Mouse (Mus musculus) forebrain, embryonic 13.5 days (tissue): ENCODE measurements around the gene Sos2. TPM values are rescaled to one million over a fixed set of nuclear protein-coding genes. Genes with fewer than 3 reads are reported as not detected.

Experiments used
- ATAC-seq: fragments of 200-750 bp; cut with Nextera tagmentation; 2 replicates; pipeline ENCODE4 v1.8.0; 2017
- H3K27ac ChIP-seq: fragments of 300-500 bp; sonication (generic); 2 replicates; pipeline ENCODE4 v1.5.1; 2015; ENCODE audit warnings: inconsistent platforms, mild to moderate bottlenecking, moderate library complexity
- H3K27me3 ChIP-seq: fragments of 300-500 bp; sonication (generic); 2 replicates; pipeline ENCODE4 v1.6.1; 2015; ENCODE audit warnings: mild to moderate bottlenecking, inconsistent platforms
- H3K36me3 ChIP-seq: fragments of 300-500 bp; sonication (generic); 2 replicates; pipeline ENCODE4 v1.6.1; 2015; ENCODE audit warnings: mild to moderate bottlenecking, inconsistent platforms; ENCODE audit not compliant: poor library complexity, severe bottlenecking
- H3K4me1 ChIP-seq: fragments of 300-500 bp; sonication (generic); 2 replicates; pipeline ENCODE4 v1.6.1; 2015; ENCODE audit warnings: inconsistent platforms
- H3K4me2 ChIP-seq: fragments of 300-500 bp; sonication (generic); 2 replicates; pipeline ENCODE4 v1.6.1; 2015; ENCODE audit warnings: inconsistent platforms, mild to moderate bottlenecking, moderate library complexity
- H3K4me3 ChIP-seq: fragments of 300-500 bp; sonication (generic); 2 replicates; pipeline ENCODE4 v1.5.1; 2015; ENCODE audit warnings: mild to moderate bottlenecking, inconsistent platforms
- H3K9ac ChIP-seq: fragments of 300-500 bp; sonication (generic); 2 replicates; pipeline ENCODE4 v1.6.1; 2015; ENCODE audit warnings: mild to moderate bottlenecking, inconsistent platforms
- H3K9me3 ChIP-seq: fragments of 300-500 bp; sonication (generic); replicated peaks from 2 replicates; pipeline ENCODE4 v1.6.1; 2016; ENCODE audit warnings: inconsistent platforms
- WGBS: fragments of 180-500 bp; shearing (Covaris S2); methylation state at CpG from one replicate; pipeline ENCODE4 v1.1.7; 2015; 5-methylcytosine and 5-hydroxymethylcytosine counted together
- polyA plus RNA-seq: library from polyadenylated mRNA; unstranded; fragments of >200 nt; fragmentation: Nextera tagmentation; extraction: Ambion mirVana; gene quantifications from 2 replicates; pipeline ENCODE4 v1.2.1, GENCODE M21; 2015

Gene Sos2
- polyA plus RNA-seq, 1 experiment from 2014 or later, result 9.9 TPM

DNA sequence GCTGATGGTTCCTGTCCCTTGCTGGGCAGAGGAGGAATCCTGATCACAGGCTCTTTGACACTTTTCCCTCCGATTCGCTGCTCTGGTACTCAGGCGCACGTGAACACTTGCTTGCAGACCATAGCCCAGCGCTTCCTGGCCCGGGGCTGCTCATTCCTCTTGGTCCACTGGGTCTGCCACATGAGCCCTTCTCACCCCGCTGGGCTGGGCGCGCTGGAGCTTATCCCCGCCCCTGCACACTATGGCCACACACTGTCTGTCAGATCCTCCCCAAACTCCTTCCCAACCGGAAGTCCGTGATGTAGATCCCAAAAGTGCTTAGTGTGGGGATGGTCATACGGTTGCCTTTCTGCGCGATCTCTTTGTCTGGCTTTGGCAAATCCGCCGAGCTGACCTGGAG is 11.8 kb upstream of the Sos2 start:
- H3K27me3 ChIP-seq, result no peaks in the 10 kb centered on the region
- H3K4me2 ChIP-seq, result no peak overlapping the region
- 80% methylated on average over 17 of the region's 17 CpGs for WGBS
- no peak overlapping the region for H3K9ac ChIP-seq
- no peaks in the 10 kb centered on the region for H3K4me1 ChIP-seq
- H3K36me3 ChIP-seq, result peaks cover 2% of the 10 kb centered on the region; the same call in 1 of the 2 replicates
- H3K27ac ChIP-seq, result no peak overlapping the region
- no peaks in the 10 kb centered on the region for H3K9me3 ChIP-seq
- H3K4me3 ChIP-seq, result no peak overlapping the region
- ATAC-seq, result no peak

DNA sequence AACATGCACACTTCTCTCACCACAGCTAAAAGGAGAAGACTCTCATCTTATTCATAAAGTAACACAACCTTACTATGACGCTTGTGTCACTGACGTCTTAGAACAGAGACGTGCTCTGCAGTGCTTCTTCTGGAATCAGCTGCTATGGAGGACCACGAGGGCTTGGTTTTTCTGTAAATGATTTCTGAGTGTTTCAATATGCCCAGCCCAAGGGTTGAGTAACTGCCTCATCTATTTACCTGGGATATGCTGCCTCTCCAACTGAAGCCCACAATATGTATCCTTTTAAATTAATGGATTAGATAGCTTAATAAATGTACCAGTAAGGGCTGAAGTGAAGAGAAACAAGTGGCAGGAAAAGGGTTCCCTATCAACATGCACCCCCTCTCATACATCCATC is 9.1 kb upstream of the Sos2 start:
- Histone ChIP-seq H3K27ac (no peak overlapping the region), H3K9me3 (no peaks in the 10 kb centered on the region), H3K4me2 (no peak overlapping the region), H3K27me3 (no peaks in the 10 kb centered on the region), H3K4me1 (no peaks in the 10 kb centered on the region), H3K36me3 (no peaks in the 10 kb centered on the region), H3K9ac (no peak overlapping the region), H3K4me3 (no peak overlapping the region)
- ATAC-seq, result no peak
- WGBS, result 96% methylated on average over 4 of the region's 4 CpGs

DNA sequence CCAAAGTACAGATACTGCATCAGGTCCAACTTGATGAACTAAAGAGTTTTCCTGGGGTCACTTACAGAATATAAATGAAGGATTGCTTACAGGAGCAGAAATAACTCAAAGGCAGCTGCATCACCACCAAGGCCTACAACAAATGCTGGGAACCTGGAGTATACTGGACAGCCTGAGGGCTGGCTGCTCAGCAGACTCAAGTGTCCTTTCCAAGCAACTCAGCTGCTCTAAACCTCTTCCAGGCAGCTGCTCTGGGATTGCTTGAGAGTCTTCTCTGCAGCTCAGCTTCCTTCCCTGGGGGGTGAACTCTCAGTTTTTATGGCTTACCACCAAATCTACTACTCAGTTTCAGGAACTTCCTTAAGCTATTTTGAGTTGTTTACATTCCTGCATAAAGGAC is 7.4 kb upstream of the Sos2 start:
- ATAC-seq, result no peak
- Histone ChIP-seq H3K27ac (no peak overlapping the region), H3K9ac (no peak overlapping the region), H3K9me3 (no peaks in the 10 kb centered on the region), H3K4me3 (no peak overlapping the region), H3K4me2 (no peak overlapping the region), H3K36me3 (no peaks in the 10 kb centered on the region), H3K4me1 (no peaks in the 10 kb centered on the region), H3K27me3 (no peaks in the 10 kb centered on the region)

DNA sequence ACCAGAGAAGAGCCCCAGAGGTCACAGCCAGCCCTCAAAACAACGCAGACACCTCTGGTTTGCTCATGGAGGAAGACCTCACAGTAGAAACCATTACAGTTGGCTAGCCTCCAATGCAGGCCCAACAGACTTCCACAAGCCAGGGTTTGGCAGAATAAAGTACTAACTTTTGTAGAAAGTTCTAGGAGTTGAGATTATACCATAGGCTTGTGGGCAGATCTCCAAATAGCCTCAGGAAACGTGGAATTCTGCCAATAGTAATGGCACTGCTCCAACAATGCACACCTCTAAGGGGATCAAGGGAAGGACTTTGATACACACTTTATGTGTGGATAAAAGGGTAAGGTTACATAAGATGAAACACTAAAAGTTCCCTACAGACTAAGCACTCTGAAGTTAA is 6.7 kb upstream of the Sos2 start:
- H3K4me2 ChIP-seq, result no peak overlapping the region
- H3K27ac ChIP-seq, result no peak overlapping the region
- no peaks in the 10 kb centered on the region for H3K4me1 ChIP-seq
- no peak for ATAC-seq
- no peaks in the 10 kb centered on the region for H3K9me3 ChIP-seq
- 56% methylated on average over 2 of the region's 2 CpGs for WGBS
- no peaks in the 10 kb centered on the region for H3K27me3 ChIP-seq
- no peak overlapping the region for H3K9ac ChIP-seq
- H3K4me3 ChIP-seq, result no peak overlapping the region
- H3K36me3 ChIP-seq, result no peaks in the 10 kb centered on the region

DNA sequence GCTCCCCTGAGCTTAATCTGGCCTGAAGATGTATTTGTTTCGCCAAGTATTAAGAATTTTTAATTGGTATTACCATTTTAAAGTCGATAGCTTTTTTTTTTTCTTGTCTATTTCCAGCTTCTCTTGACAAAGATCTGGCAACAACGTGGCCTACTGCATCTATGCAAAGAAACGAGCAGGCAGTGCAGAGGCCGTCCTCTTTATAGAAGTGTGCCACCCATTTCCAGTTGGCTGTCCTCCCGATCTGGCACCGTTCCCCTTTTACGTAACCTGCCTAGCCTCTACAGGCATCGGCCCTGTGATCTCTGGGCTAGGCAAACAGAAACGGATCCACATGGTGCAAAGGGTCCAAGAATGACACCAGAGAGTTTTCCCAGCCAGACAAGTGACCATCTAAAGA is 1.9 kb upstream of the Sos2 start:
- Histone ChIP-seq H3K4me1 (peaks cover 14% of the 10 kb centered on the region), H3K36me3 (no peaks in the 10 kb centered on the region), H3K27me3 (no peaks in the 10 kb centered on the region), H3K27ac (no peak overlapping the region), H3K4me3 (no peak overlapping the region), H3K4me2 (no peak overlapping the region), H3K9me3 (no peaks in the 10 kb centered on the region), H3K9ac (no peak overlapping the region)
- no peak for ATAC-seq
- 38% methylated on average over 10 of the region's 10 CpGs for WGBS

DNA sequence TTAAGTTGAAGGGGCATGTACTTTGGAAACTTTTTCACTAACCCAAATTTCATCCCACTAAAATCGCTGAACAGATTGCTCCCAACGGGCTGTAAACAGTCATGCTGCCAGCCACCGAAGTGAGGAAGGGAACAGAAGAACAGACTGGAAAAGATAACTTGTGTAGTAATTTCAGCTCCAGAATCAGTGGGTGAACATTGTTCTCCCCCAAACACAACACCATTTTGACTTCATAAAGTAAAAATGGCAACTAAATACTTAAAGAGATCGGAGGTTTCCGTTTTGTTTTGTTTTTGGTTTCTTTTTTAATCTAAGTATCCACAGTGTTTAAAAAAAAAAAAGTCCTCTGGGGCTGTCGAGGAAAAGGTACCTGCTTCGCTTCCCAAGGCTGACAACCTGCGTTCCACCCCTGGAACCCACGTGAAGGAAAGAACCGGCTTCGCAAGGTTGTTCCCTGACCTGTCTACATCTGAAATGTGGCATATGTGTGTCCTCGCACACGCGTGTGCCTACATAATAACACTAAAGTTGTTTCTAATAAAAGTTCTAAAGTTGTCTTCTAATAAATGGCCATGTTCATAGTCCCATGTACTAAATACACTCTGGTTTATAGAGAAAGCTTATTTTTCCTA is 1.3 kb upstream of the Sos2 start:
- H3K4me3 ChIP-seq, result peak overlapping the region; percentile 94

DNA sequence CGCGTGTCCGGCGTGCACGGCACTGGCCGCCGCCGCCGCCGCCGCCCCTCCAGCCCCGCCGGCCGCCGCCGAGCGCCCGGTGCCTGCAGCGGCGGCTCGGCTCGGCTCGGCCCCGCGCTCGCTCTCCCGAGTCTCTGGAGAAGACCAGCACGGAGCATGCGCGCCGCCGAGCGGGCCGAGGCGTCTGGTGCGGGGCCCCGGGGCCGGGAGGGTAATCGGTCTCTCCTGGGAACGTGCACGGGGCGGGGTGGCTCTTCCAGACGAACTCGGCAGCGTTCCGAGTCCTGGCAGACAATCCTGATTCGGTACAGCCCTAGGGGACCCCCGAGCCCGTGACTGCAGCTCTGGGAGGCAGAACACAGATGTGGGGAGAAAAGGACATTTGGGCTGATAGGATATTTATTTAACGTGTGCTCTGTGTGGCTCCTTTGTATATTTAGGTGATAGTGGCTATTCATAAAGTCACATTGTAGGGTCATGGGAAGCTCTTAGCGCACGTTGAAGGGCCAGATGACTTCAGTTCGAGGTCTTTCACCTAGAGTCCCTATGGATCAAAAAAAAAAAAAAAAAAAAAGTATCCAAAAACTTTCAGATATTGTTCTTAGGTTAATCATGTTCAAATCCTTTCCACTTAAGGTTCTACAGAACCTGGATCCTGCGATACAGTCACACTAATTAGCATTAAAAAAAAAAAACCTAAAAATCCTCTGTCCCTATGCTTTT is 574 bp upstream of the Sos2 start:
- H3K4me2 ChIP-seq, result peak overlapping the region; percentile 77
- H3K36me3 ChIP-seq, result no peaks in the 10 kb centered on the region
- H3K27me3 ChIP-seq, result no peaks in the 10 kb centered on the region
- H3K9ac ChIP-seq, result peak overlapping the region; percentile 95
- no peaks in the 10 kb centered on the region for H3K9me3 ChIP-seq
- peaks cover 14% of the 10 kb centered on the region for H3K4me1 ChIP-seq
- WGBS, result under 1% methylated on average over 41 of the region's 54 CpGs
- peak overlapping the region; percentile 94 for H3K4me3 ChIP-seq
- ATAC-seq, result peak; percentile 91
- peak overlapping the region; percentile 92 for H3K27ac ChIP-seq

More for the DNA sequence above, 1.3 kb upstream of the Sos2 start:
- no peaks in the 10 kb centered on the region for H3K27me3 ChIP-seq
- H3K9ac ChIP-seq, result no peak overlapping the region
- peak overlapping the region; percentile 77 for H3K4me2 ChIP-seq
- 50% methylated on average over 14 of the region's 14 CpGs for WGBS
- no peaks in the 10 kb centered on the region for H3K36me3 ChIP-seq
- no peaks in the 10 kb centered on the region for H3K9me3 ChIP-seq
- H3K4me1 ChIP-seq, result peaks cover 14% of the 10 kb centered on the region
- no peak overlapping the region for H3K27ac ChIP-seq
- no peak for ATAC-seq

DNA sequence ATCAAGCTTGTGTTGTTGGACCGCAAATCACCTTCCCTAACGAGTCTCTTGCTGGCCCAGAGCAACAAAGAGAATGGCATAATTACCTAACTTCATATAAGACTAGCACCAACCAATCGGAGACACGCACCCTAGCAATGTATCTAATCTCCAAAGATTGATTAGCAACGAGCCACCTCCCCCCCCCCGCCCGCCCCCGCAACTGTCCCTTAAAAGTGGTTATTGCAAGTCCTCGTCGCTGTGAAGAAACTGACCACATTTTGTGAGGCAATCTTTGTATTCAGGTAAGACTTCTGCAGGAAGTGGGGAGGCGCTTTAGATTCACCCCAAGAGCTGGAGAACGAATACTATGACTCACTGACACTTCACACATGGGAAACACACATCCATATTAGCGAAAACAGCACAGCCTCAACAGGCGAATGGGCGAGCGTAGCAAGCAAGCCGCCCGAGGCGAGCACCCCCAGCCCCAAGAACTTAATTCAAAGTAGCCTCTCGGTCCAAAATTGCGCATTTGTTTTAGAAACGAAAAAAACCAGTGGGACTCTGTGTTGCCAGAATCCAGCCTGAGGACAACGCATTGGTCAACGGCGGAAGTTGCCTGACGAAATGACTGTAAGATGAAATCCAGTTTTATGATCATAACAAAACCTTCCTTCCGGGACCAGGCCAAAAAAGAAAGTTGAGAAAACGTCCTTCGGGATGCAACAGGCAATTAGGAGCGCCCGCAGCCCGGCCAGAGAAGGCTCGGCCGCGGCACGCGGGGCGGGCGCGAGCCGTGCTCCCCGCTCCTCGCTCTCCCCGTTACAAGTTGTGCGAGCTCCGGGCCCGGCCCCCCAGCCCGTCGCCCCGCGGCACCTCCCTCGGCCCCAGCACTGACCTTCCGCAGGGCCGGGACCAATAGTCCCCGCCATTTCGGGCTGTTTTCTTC is 752 bp downstream of the Sos2 start:
- Histone ChIP-seq H3K4me2 (peak overlapping the region; percentile 77), H3K9me3 (no peaks in the 10 kb centered on the region), H3K27me3 (no peaks in the 10 kb centered on the region), H3K4me1 (peaks cover 14% of the 10 kb centered on the region), H3K9ac (peak overlapping the region; percentile 95), H3K4me3 (peak overlapping the region; percentile 94), H3K36me3 (no peaks in the 10 kb centered on the region), H3K27ac (peak overlapping the region; percentile 92)
- WGBS, result under 1% methylated on average over 54 of the region's 56 CpGs
- ATAC-seq, result peak; percentile 36

DNA sequence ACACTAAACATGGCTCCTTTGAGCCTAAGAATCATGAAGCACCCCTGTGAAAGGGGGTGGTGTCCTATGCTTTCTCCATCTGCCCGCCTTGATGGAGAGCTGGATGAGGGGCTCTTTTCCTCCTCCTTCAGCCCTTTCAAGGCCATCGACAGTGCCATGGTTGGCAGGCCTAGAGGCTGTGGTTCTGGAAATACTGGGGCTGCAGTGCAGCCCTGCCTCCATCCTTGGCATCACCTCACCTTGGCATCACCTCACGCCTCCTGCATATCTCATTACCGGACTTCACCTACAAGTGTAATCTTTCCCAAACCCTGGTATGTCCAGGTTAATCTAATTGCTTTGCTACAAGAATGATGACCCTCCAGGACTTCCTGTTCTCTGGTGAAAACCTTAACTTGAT is 5.5 kb downstream of the Sos2 start:
- peaks cover 10% of the 10 kb centered on the region for H3K4me1 ChIP-seq
- ATAC-seq, result no peak
- WGBS, result 95% methylated on average over 4 of the region's 4 CpGs

DNA sequence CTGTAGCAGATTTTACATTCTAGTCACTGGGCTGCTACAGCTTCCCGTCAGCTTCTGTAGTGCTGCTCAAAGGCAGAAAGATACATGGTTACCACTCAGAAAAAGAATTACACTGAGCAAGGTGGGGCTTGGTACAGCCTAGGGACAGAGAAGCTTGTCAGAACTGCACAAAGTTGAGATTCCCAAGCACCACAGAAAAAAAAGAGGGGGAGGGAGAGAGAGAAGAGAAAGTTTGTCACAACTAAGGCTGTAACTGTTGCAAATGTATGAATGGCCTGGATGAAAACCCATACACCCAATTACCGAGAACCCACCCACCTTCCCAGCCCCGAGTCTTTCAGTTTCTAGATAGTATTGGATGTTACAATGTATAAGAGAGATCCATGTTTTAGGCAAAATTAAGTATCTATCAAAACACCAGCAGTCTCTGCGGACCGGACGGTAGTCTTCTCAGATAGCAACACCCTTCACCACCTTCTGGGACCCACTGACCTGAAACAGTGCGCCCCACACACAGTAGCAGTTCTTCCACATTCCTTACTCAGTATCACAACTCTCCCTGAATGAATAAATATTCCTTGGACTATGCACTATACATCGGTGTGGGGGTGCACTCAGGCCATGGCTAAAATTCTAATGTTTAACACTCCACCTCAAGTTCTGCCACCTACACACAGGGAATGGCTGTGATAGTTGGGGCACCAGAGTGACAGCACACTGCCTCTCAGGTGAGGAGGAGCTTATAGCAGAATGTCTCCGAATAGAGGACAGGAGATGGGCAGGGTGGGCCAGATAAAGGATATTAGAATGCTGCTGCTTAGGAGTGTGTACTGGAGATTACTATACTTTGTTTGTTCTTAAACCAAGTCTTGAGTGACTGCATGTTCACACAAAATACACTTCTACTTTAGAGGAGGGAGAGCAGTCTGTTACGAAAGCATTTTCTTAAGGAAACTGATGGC is 6.8 kb downstream of the Sos2 start:
- Histone ChIP-seq H3K4me1 (peaks cover 2% of the 10 kb centered on the region), H3K36me3 (no peaks in the 10 kb centered on the region), H3K9ac (no peak overlapping the region), H3K9me3 (no peaks in the 10 kb centered on the region), H3K27ac (no peak overlapping the region), H3K27me3 (no peaks in the 10 kb centered on the region), H3K4me3 (no peak overlapping the region), H3K4me2 (no peak overlapping the region)
- 84% methylated on average over 10 of the region's 10 CpGs for WGBS
- ATAC-seq, result no peak

More for the DNA sequence above, 5.5 kb downstream of the Sos2 start:
- Histone ChIP-seq H3K27me3 (no peaks in the 10 kb centered on the region), H3K4me3 (no peak overlapping the region), H3K4me2 (no peak overlapping the region), H3K9ac (no peak overlapping the region), H3K27ac (no peak overlapping the region), H3K36me3 (no peaks in the 10 kb centered on the region), H3K9me3 (no peaks in the 10 kb centered on the region)

DNA sequence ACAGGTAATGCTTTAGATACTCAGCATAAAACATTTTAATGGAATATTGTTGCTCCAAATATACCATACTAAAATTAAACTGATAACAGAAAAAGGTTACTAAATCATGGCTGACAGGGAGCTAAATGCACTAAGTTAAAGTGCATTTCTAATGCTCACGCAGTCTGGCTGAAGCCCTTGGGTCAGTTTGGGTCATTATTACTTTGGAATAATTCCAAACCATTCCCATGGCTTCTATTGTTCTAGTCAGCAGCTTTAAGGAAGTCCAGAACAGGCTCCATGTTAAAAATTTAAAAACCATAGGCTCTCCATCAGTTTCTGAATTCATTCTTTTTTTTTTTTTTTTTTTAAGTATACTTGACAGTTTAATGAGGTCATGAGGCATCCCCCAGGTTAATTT is 7.5 kb downstream of the Sos2 start:
- ATAC-seq, result no peak
- Histone ChIP-seq H3K9ac (no peak overlapping the region), H3K27ac (no peak overlapping the region), H3K27me3 (no peaks in the 10 kb centered on the region), H3K36me3 (no peaks in the 10 kb centered on the region), H3K4me1 (no peaks in the 10 kb centered on the region), H3K9me3 (no peaks in the 10 kb centered on the region), H3K4me3 (no peak overlapping the region), H3K4me2 (no peak overlapping the region)
- WGBS, result 79% methylated on average over 1 of the region's 1 CpGs
